Mouse (Mus musculus): ENCODE results near the gene Tmcc1. TPM values are rescaled to one million over a fixed set of nuclear protein-coding genes. Genes with fewer than 3 reads are reported as not detected.
"Not testable (repeated sequence)": the region's sequence is repeated elsewhere in the genome, so short reads cannot be mapped to it uniquely, and the experiment has no call there.

Gene Tmcc1
- 14.3 and 15.1 TPM in 2 replicates for polyA plus RNA-seq (2014; fragmentation: Nextera tagmentation; extraction: Ambion mirVana)

DNA sequence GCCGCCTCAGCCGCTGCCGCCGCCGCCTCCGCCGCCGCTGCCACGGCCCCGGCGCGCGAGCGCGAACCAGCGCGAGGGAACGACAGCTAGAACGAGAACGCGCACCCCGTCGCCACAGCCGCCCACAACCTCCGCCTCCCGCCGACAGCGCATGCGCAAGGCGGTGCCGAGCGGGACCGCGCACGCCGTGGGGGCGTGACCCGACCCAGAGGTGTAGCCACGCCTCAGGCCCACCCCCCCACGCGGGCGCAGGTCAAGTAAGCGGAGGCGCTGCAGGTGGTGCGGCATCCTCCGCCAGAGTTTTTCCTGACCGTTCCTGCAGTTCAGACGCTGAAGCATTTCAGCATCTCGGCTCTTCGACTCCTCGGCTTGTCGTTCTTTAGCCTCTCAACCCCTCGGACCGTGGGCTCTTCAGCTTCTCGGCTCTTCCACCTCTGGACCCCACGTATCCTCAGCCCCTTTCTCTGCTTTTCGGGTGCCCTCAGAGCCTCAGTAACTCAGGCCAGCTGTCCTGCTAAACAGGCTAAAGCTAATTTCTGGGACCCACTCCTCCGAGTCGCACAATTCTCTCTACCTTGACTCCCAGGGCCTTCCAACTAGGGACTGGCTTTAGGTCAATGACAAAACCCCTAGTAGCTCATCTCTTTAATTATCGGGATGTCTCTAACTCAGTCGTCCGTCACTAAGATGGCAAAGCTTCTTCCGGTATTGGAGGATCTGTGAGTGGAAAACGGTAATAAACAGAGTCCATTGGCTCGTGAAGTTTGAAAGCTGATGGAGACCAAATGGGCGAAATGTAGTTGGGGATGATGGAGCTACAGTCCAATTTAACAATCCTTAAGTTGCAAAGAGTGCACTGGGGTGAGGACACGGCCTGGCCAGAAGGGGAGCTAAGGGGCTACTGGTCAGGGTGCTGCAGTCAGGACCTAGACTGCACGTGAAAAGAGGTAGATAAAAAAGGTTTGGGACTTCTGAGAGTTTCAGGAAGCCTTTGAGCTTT is at the start of gene Tmcc1:
Gene Tmcc1 (minus strand): TSS at position 93 of the 1,000 bp plus-strand sequence.
- Histone ChIP-seq H3K9me3 (ENCODE audit: low read depth, low read length) (no peaks in the 10 kb centered on the region), H3K27ac (ENCODE audit: low read depth) (peak within 1 kb of the TSS; percentile 82), H3K9ac (peak within 1 kb of the TSS; percentile 88), H3K27me3 (ENCODE audit: insufficient read depth, low read length) (no peaks in the 10 kb centered on the region), H3K4me3 (ENCODE audit: low read depth, low read length) (peak within 1 kb of the TSS; percentile 91), H3K4me2 (peak within 1 kb of the TSS; percentile 77), H3K4me1 (ENCODE audit: insufficient read depth) (no peaks in the 10 kb centered on the region), H3K36me3 (ENCODE audit: insufficient read depth) (no peaks in the 10 kb centered on the region)
- 1% methylated on average over 68 of the region's 68 CpGs for WGBS
- TF ChIP-seq CTCF (IDR thresholded peaks at IDR 0.05; ENCODE audit: low read depth), result peak; percentile 8; the same call in 1 of the 2 replicates
- ATAC-seq (ENCODE audit: insufficient read depth) (peak; percentile 87), DNase-seq (peak; percentile 98)

- Histone ChIP-seq H3K36me3 (ENCODE audit: insufficient read depth) (peaks cover 64% of the 10 kb centered on the region), H3K4me2 (no peak overlapping the region), H3K9me3 (ENCODE audit: low read depth, low read length) (no peaks in the 10 kb centered on the region), H3K4me3 (ENCODE audit: low read depth, low read length) (no peak overlapping the region), H3K4me1 (ENCODE audit: insufficient read depth) (no peaks in the 10 kb centered on the region), H3K27me3 (ENCODE audit: insufficient read depth, low read length) (no peaks in the 10 kb centered on the region), H3K27ac (ENCODE audit: low read depth) (no peak overlapping the region), H3K9ac (no peak overlapping the region)
- no peak for DNase-seq
- WGBS, result 79% methylated on average over 2 of the region's 2 CpGs
- no peak for ATAC-seq (ENCODE audit: insufficient read depth)
- no peak for TF ChIP-seq CTCF (IDR thresholded peaks at IDR 0.05; ENCODE audit: low read depth)
Measured at GRCm38 (mm10) chr6:116240371-116240770, 47.1 kb upstream of the Tmcc1 start.

DNA sequence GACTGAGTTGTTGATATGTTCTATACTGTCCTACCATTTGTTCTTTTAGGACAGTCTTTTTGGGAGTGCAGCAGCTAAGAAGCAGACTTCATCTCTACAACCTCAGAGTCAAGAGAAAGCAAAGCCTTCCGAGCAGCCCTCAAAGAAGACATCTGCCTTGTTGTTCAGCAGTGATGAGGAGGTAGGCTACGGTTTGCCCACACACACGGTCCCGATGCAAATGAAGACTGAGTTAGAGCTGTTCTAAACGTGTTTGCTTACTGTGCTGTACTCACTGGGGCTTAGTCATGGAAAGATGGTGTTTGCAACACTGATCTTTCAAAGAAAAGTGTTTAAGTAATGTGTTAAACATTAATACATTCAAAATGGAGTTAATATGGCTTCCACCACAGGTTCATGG is 44.8 kb upstream of the Tmcc1 start:
- DNase-seq, result no peak
- no peak for TF ChIP-seq CTCF (IDR thresholded peaks at IDR 0.05; ENCODE audit: low read depth)
- 89% methylated on average over 5 of the region's 5 CpGs for WGBS

DNA sequence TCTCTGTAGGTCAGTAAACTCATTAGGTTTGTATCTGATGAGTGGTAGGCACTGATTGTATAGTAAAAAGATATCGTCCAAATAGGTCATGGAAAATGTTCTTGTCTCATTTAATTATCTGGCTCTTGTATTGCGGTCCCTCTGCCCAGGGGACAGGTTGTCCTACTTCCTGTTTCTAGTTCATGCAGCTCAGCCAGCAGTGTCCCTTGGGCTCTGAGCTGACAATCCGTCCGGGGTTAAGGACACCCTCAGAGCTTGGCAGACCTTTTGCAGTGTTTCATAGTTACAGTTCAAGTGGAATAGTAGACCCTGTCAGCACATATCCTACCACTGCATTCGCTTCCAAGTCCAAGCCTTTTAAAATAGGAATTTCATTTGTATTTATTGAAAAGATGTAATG is 42.0 kb upstream of the Tmcc1 start:
- 93% methylated on average over 5 of the region's 5 CpGs for WGBS
- Histone ChIP-seq H3K9ac (no peak overlapping the region), H3K27me3 (ENCODE audit: insufficient read depth, low read length) (no peaks in the 10 kb centered on the region), H3K4me1 (ENCODE audit: insufficient read depth) (no peaks in the 10 kb centered on the region), H3K4me2 (no peak overlapping the region), H3K27ac (ENCODE audit: low read depth) (no peak overlapping the region), H3K36me3 (ENCODE audit: insufficient read depth) (peaks cover 60% of the 10 kb centered on the region), H3K9me3 (ENCODE audit: low read depth, low read length) (no peaks in the 10 kb centered on the region), H3K4me3 (ENCODE audit: low read depth, low read length) (no peak overlapping the region)
- DNase-seq, result no peak
- TF ChIP-seq CTCF (IDR thresholded peaks at IDR 0.05; ENCODE audit: low read depth), result no peak
- ATAC-seq (ENCODE audit: insufficient read depth), result no peak

More for the DNA sequence above, 44.8 kb upstream of the Tmcc1 start:
- Histone ChIP-seq H3K27ac (ENCODE audit: low read depth) (no peak overlapping the region), H3K9ac (no peak overlapping the region), H3K4me2 (no peak overlapping the region), H3K9me3 (ENCODE audit: low read depth, low read length) (no peaks in the 10 kb centered on the region), H3K36me3 (ENCODE audit: insufficient read depth) (peaks cover 56% of the 10 kb centered on the region), H3K27me3 (ENCODE audit: insufficient read depth, low read length) (no peaks in the 10 kb centered on the region), H3K4me1 (ENCODE audit: insufficient read depth) (no peaks in the 10 kb centered on the region), H3K4me3 (ENCODE audit: low read depth, low read length) (no peak overlapping the region)
- ATAC-seq (ENCODE audit: insufficient read depth), result no peak

DNA sequence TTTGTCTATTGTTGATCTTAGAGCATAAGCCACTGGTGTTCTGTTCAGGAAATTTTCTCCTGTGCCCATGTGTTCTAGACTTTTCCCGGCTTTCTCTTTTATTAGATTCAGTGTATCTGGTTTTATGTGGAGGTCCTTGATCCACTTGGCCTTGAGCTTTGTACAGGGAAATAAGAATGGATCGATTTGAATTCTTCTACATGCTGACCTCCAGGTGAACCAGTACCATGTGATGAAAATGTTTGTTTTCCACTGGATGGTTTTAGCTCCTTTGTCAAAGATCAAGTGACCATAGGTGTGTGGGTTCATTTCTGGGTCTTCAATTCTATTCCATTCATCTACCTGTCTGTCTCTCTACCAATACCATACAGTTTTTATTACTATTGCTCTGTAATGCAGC is 41.5 kb upstream of the Tmcc1 start:
- H3K27me3 ChIP-seq (ENCODE audit: insufficient read depth, low read length); H3K4me2 ChIP-seq; H3K9me3 ChIP-seq (ENCODE audit: low read depth, low read length); DNase-seq; H3K4me1 ChIP-seq (ENCODE audit: insufficient read depth); H3K27ac ChIP-seq (ENCODE audit: low read depth); H3K9ac ChIP-seq; H3K4me3 ChIP-seq (ENCODE audit: low read depth, low read length); ATAC-seq (ENCODE audit: insufficient read depth): not testable (repeated sequence)
- H3K36me3 ChIP-seq (ENCODE audit: insufficient read depth), result peaks cover 57% of the 10 kb centered on the region
- 90% methylated on average over 2 of the region's 2 CpGs for WGBS

DNA sequence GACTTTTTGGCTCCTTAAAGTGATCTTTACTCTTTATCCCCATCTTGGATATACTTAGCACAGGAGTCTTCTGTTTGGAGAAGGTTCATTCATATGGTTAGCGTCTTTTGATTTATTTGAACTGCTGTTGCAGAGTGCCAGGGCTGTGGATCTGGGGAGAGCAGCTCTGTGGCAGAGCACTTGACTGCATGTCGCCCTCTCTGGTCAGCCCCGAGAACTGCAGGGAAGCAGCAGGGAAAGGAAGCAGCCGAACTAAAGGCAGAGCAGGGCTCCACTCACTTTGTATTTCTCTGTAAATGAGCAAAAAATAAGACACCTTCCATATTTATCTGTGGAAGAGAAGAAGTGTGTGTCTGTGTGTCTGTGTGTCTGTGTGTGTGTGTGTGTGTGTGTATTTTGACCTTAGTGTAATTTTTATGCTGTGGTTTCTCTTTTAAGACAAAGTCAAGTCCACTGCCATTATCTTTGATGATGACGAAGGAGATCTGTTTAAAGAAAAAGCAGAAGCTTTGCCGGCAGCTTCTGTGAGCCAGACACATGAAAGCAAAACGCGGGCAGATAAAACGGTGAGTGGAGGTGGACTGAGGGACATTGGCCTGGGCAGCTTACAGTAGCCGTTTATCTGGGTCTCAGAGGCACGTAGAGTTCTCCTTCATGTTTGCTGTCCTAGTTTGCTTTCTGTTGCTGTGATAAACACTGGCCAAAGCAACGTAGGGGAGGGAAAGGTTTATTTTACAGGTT is 35.7 kb upstream of the Tmcc1 start:
- DNase-seq (peak; percentile 83), ATAC-seq (ENCODE audit: insufficient read depth) (peak; percentile 44; the same call in 1 of the 2 replicates)
- peaks cover 67% of the 10 kb centered on the region for H3K36me3 ChIP-seq (ENCODE audit: insufficient read depth)
- no peak overlapping the region for H3K27ac ChIP-seq (ENCODE audit: low read depth)
- H3K4me1 ChIP-seq (ENCODE audit: insufficient read depth), result no peaks in the 10 kb centered on the region
- TF ChIP-seq CTCF (IDR thresholded peaks at IDR 0.05; ENCODE audit: low read depth), result peak; percentile 87
- H3K4me2 ChIP-seq, result no peak overlapping the region
- 57% methylated on average over 12 of the region's 12 CpGs for WGBS
- no peaks in the 10 kb centered on the region for H3K9me3 ChIP-seq (ENCODE audit: low read depth, low read length)
- H3K9ac ChIP-seq, result no peak overlapping the region
- no peak overlapping the region for H3K4me3 ChIP-seq (ENCODE audit: low read depth, low read length)
- no peaks in the 10 kb centered on the region for H3K27me3 ChIP-seq (ENCODE audit: insufficient read depth, low read length)

DNA sequence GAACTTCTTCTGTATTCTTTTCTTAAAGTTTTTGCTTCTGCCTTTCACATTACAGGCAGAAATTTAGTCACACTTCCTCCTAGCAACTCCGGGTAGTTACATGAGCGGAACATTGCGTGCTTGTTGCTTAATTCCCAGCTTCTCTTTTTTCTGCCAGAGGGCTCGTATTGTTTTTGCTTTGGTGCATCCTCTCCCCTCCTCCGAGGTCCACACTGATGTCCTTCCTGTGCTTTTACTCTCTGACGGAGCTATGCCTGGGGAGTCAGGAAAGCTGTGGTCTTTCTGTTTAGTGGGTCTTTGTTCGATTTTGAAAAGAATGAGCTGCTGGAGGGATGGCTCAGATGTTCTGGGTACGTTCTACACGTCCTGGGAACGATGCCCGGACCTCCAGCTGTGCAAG is 34.5 kb upstream of the Tmcc1 start:
- no peak overlapping the region for H3K4me2 ChIP-seq
- no peak for ATAC-seq (ENCODE audit: insufficient read depth)
- WGBS, result 75% methylated on average over 11 of the region's 11 CpGs
- no peak overlapping the region for H3K27ac ChIP-seq (ENCODE audit: low read depth)
- H3K9me3 ChIP-seq (ENCODE audit: low read depth, low read length), result no peaks in the 10 kb centered on the region
- no peak overlapping the region for H3K4me3 ChIP-seq (ENCODE audit: low read depth, low read length)
- H3K4me1 ChIP-seq (ENCODE audit: insufficient read depth), result no peaks in the 10 kb centered on the region
- peaks cover 69% of the 10 kb centered on the region for H3K36me3 ChIP-seq (ENCODE audit: insufficient read depth)
- DNase-seq, result peak; percentile 12
- no peak overlapping the region for H3K9ac ChIP-seq
- no peaks in the 10 kb centered on the region for H3K27me3 ChIP-seq (ENCODE audit: insufficient read depth, low read length)
- TF ChIP-seq CTCF (IDR thresholded peaks at IDR 0.05; ENCODE audit: low read depth), result no peak
